Mouse (Mus musculus): ENCODE measurements around the gene Serpinb1a. TPM values are rescaled to one million over a fixed set of nuclear protein-coding genes. Genes with fewer than 3 reads are reported as not detected.

Gene Serpinb1a
- polyA plus RNA-seq, 1 experiment from 2014 or later = 9.3 TPM

- Histone ChIP-seq H3K36me3 (ENCODE audit: control insufficient read depth, insufficient read depth, low read length) (no peaks in the 10 kb centered on the region), H3K4me3 (ENCODE audit: low read length) (no peak overlapping the region), H3K4me2 (ENCODE audit: low read depth, low read length) (no peak overlapping the region), H3K27me3 (ENCODE audit: control insufficient read depth, insufficient read depth, low read depth, low read length) (no peaks in the 10 kb centered on the region), H3K4me1 (replicated peaks; ENCODE audit: control insufficient read depth, insufficient read depth, low read length) (no peaks in the 10 kb centered on the region), H3K9ac (ENCODE audit: low read length) (no peak overlapping the region), H3K9me3 (ENCODE audit: control insufficient read depth, low read length) (no peaks in the 10 kb centered on the region), H3K27ac (ENCODE audit: low read length) (no peak overlapping the region)
- WGBS = 56% methylated on average over 4 of the region's 4 CpGs
- ATAC-seq (ENCODE audit: low read depth) = no peak
These were observed 22.1 kb downstream of the Serpinb1a start for GRCm38 (mm10) chr13:32828886-32829285.

- H3K36me3 ChIP-seq (ENCODE audit: control insufficient read depth, insufficient read depth, low read length) = no peaks in the 10 kb centered on the region
- no peak overlapping the region for H3K9ac ChIP-seq (ENCODE audit: low read length)
- H3K4me2 ChIP-seq (ENCODE audit: low read depth, low read length) = no peak overlapping the region
- no peak overlapping the region for H3K4me3 ChIP-seq (ENCODE audit: low read length)
- no peaks in the 10 kb centered on the region for H3K4me1 ChIP-seq (replicated peaks; ENCODE audit: control insufficient read depth, insufficient read depth, low read length)
- 49% methylated on average over 4 of the region's 4 CpGs for WGBS
- no peak overlapping the region for H3K27ac ChIP-seq (ENCODE audit: low read length)
- no peaks in the 10 kb centered on the region for H3K27me3 ChIP-seq (ENCODE audit: control insufficient read depth, insufficient read depth, low read depth, low read length)
- H3K9me3 ChIP-seq (ENCODE audit: control insufficient read depth, low read length) = no peaks in the 10 kb centered on the region
- no peak for ATAC-seq (ENCODE audit: low read depth)
These were observed 23.0 kb downstream of the Serpinb1a start for GRCm38 (mm10) chr13:32827951-32828350.

- 67% methylated on average over 3 of the region's 3 CpGs for WGBS
- ATAC-seq (ENCODE audit: low read depth) = no peak
- Histone ChIP-seq H3K4me3 (ENCODE audit: low read length) (no peak overlapping the region), H3K4me2 (ENCODE audit: low read depth, low read length) (no peak overlapping the region), H3K9ac (ENCODE audit: low read length) (no peak overlapping the region), H3K9me3 (ENCODE audit: control insufficient read depth, low read length) (no peaks in the 10 kb centered on the region), H3K27ac (ENCODE audit: low read length) (no peak overlapping the region), H3K27me3 (ENCODE audit: control insufficient read depth, insufficient read depth, low read depth, low read length) (no peaks in the 10 kb centered on the region), H3K36me3 (ENCODE audit: control insufficient read depth, insufficient read depth, low read length) (no peaks in the 10 kb centered on the region), H3K4me1 (replicated peaks; ENCODE audit: control insufficient read depth, insufficient read depth, low read length) (no peaks in the 10 kb centered on the region)
These were observed 23.7 kb downstream of the Serpinb1a start for GRCm38 (mm10) chr13:32827111-32827822.

- H3K9ac ChIP-seq (ENCODE audit: low read length) = no peak overlapping the region
- no peak overlapping the region for H3K27ac ChIP-seq (ENCODE audit: low read length)
- peaks cover 5% of the 10 kb centered on the region; the same call in 1 of the 2 replicates for H3K36me3 ChIP-seq (ENCODE audit: control insufficient read depth, insufficient read depth, low read length)
- H3K4me1 ChIP-seq (replicated peaks; ENCODE audit: control insufficient read depth, insufficient read depth, low read length) = no peaks in the 10 kb centered on the region
- ATAC-seq (ENCODE audit: low read depth) = no peak
- no peak overlapping the region for H3K4me3 ChIP-seq (ENCODE audit: low read length)
- 90% methylated on average over 8 of the region's 8 CpGs for WGBS
- no peaks in the 10 kb centered on the region for H3K9me3 ChIP-seq (ENCODE audit: control insufficient read depth, low read length)
- no peaks in the 10 kb centered on the region for H3K27me3 ChIP-seq (ENCODE audit: control insufficient read depth, insufficient read depth, low read depth, low read length)
- H3K4me2 ChIP-seq (ENCODE audit: low read depth, low read length) = no peak overlapping the region
These were observed 25.4 kb downstream of the Serpinb1a start for GRCm38 (mm10) chr13:32825546-32825945.

GRCm38 (mm10) chr13:32824377-32825330, 26.3 kb downstream of the Serpinb1a start:
- Histone ChIP-seq H3K27ac (ENCODE audit: low read length) (no peak overlapping the region), H3K4me3 (ENCODE audit: low read length) (no peak overlapping the region), H3K36me3 (ENCODE audit: control insufficient read depth, insufficient read depth, low read length) (peaks cover 5% of the 10 kb centered on the region; the same call in 1 of the 2 replicates), H3K27me3 (ENCODE audit: control insufficient read depth, insufficient read depth, low read depth, low read length) (no peaks in the 10 kb centered on the region), H3K4me1 (replicated peaks; ENCODE audit: control insufficient read depth, insufficient read depth, low read length) (no peaks in the 10 kb centered on the region), H3K9ac (ENCODE audit: low read length) (no peak overlapping the region), H3K9me3 (ENCODE audit: control insufficient read depth, low read length) (no peaks in the 10 kb centered on the region), H3K4me2 (ENCODE audit: low read depth, low read length) (no peak overlapping the region)
- no peak for ATAC-seq (ENCODE audit: low read depth)
- WGBS = 76% methylated on average over 6 of the region's 6 CpGs

- H3K27ac ChIP-seq (ENCODE audit: low read length) = no peak overlapping the region
- H3K27me3 ChIP-seq (ENCODE audit: control insufficient read depth, insufficient read depth, low read depth, low read length) = no peaks in the 10 kb centered on the region
- no peak overlapping the region for H3K9ac ChIP-seq (ENCODE audit: low read length)
- no peak overlapping the region for H3K4me2 ChIP-seq (ENCODE audit: low read depth, low read length)
- no peaks in the 10 kb centered on the region for H3K4me1 ChIP-seq (replicated peaks; ENCODE audit: control insufficient read depth, insufficient read depth, low read length)
- 74% methylated on average over 6 of the region's 6 CpGs for WGBS
- peaks cover 7% of the 10 kb centered on the region; the same call in 1 of the 2 replicates for H3K36me3 ChIP-seq (ENCODE audit: control insufficient read depth, insufficient read depth, low read length)
- no peaks in the 10 kb centered on the region for H3K9me3 ChIP-seq (ENCODE audit: control insufficient read depth, low read length)
- H3K4me3 ChIP-seq (ENCODE audit: low read length) = no peak overlapping the region
- no peak for ATAC-seq (ENCODE audit: low read depth)
These were observed 27.9 kb downstream of the Serpinb1a start for GRCm38 (mm10) chr13:32823126-32823525.

- ATAC-seq (ENCODE audit: low read depth) = no peak
- WGBS = 97% methylated on average over 4 of the region's 4 CpGs
- no peak overlapping the region for H3K27ac ChIP-seq (ENCODE audit: low read length)
- H3K4me1 ChIP-seq (replicated peaks; ENCODE audit: control insufficient read depth, insufficient read depth, low read length) = no peaks in the 10 kb centered on the region
- H3K4me3 ChIP-seq (ENCODE audit: low read length) = no peak overlapping the region
- H3K27me3 ChIP-seq (ENCODE audit: control insufficient read depth, insufficient read depth, low read depth, low read length) = no peaks in the 10 kb centered on the region
- no peak overlapping the region for H3K4me2 ChIP-seq (ENCODE audit: low read depth, low read length)
- no peak overlapping the region for H3K9ac ChIP-seq (ENCODE audit: low read length)
- H3K36me3 ChIP-seq (ENCODE audit: control insufficient read depth, insufficient read depth, low read length) = peaks cover 17% of the 10 kb centered on the region
- H3K9me3 ChIP-seq (ENCODE audit: control insufficient read depth, low read length) = no peaks in the 10 kb centered on the region
These were observed 29.3 kb downstream of the Serpinb1a start for GRCm38 (mm10) chr13:32821671-32822070.

- no peaks in the 10 kb centered on the region for H3K4me1 ChIP-seq (replicated peaks; ENCODE audit: control insufficient read depth, insufficient read depth, low read length)
These were observed 31.1 kb downstream of the Serpinb1a start for GRCm38 (mm10) chr13:32819926-32820325.

GRCm38 (mm10) chr13:32819241-32819640, 31.7 kb downstream of the Serpinb1a start:
- 91% methylated on average over 3 of the region's 3 CpGs for WGBS
- no peak for ATAC-seq (ENCODE audit: low read depth)

More at GRCm38 (mm10) chr13:32819926-32820325, 31.1 kb downstream of the Serpinb1a start:
- Histone ChIP-seq H3K36me3 (ENCODE audit: control insufficient read depth, insufficient read depth, low read length) (peaks cover 23% of the 10 kb centered on the region), H3K9ac (ENCODE audit: low read length) (no peak overlapping the region), H3K9me3 (ENCODE audit: control insufficient read depth, low read length) (no peaks in the 10 kb centered on the region), H3K27ac (ENCODE audit: low read length) (no peak overlapping the region), H3K27me3 (ENCODE audit: control insufficient read depth, insufficient read depth, low read depth, low read length) (no peaks in the 10 kb centered on the region), H3K4me2 (ENCODE audit: low read depth, low read length) (no peak overlapping the region), H3K4me3 (ENCODE audit: low read length) (no peak overlapping the region)
- WGBS = 86% methylated on average over 5 of the region's 5 CpGs
- no peak for ATAC-seq (ENCODE audit: low read depth)

More at GRCm38 (mm10) chr13:32819241-32819640, 31.7 kb downstream of the Serpinb1a start:
- H3K9me3 ChIP-seq (ENCODE audit: control insufficient read depth, low read length) = no peaks in the 10 kb centered on the region
- H3K36me3 ChIP-seq (ENCODE audit: control insufficient read depth, insufficient read depth, low read length) = peaks cover 25% of the 10 kb centered on the region
- H3K27ac ChIP-seq (ENCODE audit: low read length) = no peak overlapping the region
- H3K4me3 ChIP-seq (ENCODE audit: low read length) = no peak overlapping the region
- H3K27me3 ChIP-seq (ENCODE audit: control insufficient read depth, insufficient read depth, low read depth, low read length) = no peaks in the 10 kb centered on the region
- H3K4me2 ChIP-seq (ENCODE audit: low read depth, low read length) = no peak overlapping the region
- H3K9ac ChIP-seq (ENCODE audit: low read length) = no peak overlapping the region
- no peaks in the 10 kb centered on the region for H3K4me1 ChIP-seq (replicated peaks; ENCODE audit: control insufficient read depth, insufficient read depth, low read length)

Data from lung, embryonic 16.5 days (tissue).